Mouse (Mus musculus): ENCODE measurements around the gene Tagln. TPM values are rescaled to one million over a fixed set of nuclear protein-coding genes. Genes with fewer than 3 reads are reported as not detected.

Gene Tagln
- 100 to 1,000 TPM in 1 of 2 experiments, 10 to 100 TPM in 1; 37.7 to 102 TPM for total RNA-seq (2021)
- long read RNA-seq, experiment 1, transcript Tagln-201 (5 exons, 1,595 nt): major isoform, 20 of 26 reads
- long read RNA-seq, experiment 1, partial matches to known transcripts: 0 of 26 reads
- long read RNA-seq, experiment 1, other reads (novel, unspliced or antisense): 6 of 26 reads
- long read RNA-seq, experiment 2, transcript Tagln-201 (5 exons, 1,595 nt): major isoform, 7 of 13 reads
- long read RNA-seq, experiment 2, partial matches to known transcripts: 3 of 13 reads
- long read RNA-seq, experiment 2, other reads (novel, unspliced or antisense): 3 of 13 reads

DNA sequence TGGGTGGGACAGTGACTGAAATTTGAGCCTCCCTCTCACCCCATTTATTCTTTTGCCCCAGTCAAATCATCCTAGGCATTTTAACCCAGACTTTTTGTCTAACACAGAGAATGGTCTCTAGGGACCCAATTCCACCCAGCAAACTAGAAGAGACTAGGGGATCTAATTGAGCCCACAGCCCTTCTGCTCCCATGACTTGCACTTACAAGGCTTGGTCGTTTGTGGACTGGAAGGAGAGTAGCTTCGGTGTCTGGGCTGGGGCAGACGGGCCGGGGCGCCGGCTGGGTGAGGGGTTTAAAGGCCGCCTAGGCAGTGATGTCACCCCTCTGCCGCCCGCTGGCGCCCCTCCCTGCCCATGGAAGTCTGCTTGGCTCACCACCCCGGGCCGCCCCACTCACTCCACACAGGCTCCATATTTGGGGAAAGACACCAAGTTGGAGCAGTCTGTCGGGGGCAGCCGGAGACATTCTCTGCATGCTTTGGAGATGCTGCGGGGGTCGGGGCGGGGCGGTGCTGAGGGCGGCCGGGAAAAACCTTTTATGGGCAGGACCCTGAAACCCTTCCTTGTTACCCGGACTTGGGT is at the start of gene Tagln:
Tagln (minus strand) TSS at position 431 of the 583 bp plus-strand sequence.
- DNase-seq: no peak

DNA sequence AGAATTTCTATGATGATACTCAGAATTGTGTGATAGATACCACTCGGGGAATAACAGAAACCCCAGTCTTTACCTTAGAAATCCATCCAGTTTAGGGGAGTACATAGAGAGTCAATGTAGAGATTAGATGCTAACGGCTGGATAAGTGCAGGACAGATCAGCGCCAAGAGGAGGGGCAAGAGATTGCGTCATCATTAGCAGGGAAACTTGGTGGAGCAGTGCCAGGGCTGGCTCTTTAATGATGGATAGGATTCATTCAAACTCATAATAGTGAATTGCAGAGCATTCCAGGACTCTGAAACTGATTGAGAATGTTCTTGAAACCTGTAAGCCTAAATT is 49.3 kb upstream of the Tagln start:
- DNase-seq: peak; percentile 44

DNA sequence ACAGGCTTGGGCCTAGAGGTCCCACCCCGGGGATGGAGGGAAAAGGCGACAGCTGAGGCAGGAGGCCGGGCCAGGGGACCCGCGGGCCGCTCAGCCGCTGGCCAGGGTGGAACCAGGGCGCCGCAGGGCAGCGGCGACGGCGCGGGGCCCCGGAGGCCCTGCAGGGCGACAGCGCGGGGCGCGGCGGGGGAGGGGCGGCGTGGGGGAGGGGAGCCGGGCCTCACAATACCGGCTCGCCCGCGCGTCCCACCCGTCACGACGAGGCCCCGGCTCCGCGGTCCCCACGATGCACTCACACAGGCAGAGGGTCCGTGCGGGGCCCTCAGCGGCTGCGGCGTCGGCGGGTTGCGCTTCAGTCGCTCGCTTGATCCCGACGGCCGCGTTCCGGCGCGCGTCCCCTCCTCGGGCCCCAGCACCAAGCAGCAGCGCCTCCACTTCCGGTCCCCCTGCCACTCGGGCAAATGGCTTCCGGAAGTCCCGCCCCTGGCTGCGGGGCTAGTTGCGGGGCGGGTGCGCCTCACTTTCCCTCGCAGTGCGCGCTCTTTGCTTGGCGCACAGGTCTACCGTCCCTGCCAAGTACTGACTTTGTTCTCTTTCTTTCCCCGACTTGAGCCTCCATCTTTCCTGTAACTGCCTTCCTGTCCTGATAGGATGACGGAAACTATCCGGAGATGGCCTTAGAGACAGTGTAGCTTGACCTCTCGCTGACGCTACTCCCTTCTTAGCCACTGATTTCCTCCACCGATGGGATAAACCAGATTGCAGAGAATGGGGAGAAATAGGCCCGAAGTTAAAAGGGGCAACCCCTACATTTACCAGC is 48.8 kb upstream of the Tagln start:
- peak; percentile 87 for DNase-seq

DNA sequence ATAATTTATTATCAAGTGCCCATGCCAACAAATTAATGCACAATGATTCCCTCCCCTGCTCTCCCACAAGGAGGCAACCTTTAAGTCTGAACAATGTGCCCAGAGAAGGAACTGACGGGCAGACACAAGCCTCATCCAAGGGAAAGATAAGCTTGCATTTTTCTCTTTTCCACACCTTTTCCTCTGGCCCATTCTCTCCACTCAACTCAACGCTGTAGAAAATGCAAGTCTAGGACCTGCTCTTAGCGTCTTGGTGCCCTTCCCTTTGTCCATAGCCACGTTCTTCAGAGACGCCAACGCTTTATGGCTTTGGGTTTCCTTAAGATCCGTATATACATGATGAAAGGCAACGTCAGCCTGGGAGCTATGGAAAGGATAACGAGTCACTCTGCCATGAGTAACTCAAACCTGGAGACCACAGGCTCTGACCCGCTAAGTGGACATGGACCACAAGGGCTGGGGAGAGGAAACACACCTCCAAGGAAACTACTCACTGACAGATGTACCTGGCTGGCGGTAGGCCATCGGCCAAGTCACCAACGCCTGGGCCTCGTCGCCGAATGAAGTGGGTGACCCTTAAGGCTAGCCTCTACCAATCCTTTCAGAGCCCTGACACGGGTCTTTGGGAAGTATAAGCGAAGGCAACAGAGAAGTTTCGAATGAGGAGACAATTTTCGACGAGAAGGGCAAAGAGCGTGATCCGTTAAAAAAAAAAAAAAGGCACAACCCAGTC is 48.0 kb upstream of the Tagln start:
- DNase-seq: no peak

DNA sequence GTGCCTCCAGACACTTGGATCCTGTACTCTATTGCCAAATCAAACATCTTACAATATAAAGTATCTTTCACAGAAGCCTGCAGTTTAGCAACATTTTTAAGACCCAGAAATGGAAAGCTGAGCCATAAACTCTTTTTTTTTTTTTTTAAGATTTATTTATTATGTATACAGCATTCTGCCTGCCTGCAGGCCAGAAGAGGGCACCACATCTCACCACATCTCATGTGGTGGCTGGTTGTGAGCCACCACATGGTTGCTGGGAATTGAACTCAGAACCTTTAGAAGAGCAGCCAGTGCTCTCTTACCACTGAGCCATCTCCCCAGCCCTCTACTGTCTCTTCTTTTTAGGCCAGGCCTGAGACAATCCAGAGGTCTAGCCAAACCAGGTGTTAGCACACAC is 45.5 kb upstream of the Tagln start:
- no peak for DNase-seq

DNA sequence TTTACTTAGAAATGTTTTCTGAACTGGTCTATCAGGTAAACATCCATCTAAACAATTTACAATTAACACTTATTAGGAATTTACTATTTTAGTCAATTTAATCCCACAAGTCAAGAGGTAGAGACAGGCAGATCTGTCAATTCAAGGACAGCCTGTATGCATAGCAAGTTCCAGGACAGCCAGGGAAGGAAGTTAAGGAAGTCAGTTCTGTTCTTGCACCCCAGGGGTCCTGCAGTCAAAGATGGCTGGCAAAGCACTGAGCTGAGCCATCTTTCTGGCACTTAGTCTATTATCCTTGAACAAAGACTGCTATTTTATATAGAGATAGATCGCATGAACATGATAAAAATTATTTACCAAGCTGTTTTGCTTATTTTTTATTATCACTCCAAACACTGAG is 44.8 kb upstream of the Tagln start:
- DNase-seq: no peak

DNA sequence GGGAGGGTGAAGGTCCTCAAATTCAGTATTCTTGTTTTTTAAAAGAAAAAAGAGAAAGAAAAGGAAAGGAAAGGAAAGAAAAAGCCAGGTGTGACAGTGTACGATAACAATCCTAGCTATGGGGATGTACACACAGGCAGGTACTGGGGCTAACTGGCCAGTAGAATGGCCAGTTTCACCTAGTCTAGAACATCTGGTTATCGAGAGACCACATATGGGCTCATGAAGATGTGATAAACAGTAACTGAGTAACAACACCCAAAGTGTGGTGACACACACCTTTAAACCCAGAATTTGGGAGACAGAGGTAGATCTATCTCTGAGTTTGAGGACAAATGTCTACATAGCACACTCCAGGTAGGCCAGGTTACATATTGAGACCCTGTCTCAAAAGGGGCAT is 43.9 kb upstream of the Tagln start:
- no peak for DNase-seq

DNA sequence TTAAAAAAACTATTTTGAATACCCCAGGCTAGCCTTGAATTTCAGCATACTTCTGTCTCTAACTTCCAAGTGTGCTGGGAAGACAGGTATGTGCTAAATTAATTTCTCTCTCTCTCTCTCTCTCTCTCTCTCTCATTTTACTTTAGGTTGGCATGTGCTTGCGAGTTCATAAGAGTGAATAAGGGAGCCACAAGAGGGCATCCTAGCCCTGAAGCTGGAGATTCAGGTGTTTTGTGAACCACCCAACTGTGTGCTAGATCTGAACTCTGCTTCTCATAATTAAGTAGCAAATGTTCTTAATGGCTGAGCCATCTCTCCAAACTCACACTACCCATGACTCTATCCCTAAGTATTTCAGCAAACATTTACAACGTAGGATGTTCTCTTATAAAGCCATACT is 41.0 kb upstream of the Tagln start:
- DNase-seq: no peak

DNA sequence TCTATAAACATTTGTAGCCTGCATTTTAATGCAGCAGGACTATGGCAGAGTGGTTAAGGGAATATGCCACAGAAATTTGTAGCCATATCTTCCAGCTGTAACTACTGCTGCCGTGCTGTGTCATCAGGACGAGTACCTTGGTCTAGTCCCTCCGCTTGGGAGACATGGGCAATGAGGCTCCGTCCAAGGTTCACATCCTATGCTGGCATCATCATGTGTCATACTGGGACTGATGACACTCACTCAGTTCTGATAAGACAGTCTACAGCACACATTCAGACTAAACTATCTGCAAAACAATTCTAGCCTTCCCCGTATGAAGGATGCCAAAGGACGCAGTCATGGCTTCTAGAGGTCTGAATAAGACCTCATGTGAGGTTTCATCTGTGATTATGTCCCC is 27.7 kb upstream of the Tagln start:
- no peak for DNase-seq

DNA sequence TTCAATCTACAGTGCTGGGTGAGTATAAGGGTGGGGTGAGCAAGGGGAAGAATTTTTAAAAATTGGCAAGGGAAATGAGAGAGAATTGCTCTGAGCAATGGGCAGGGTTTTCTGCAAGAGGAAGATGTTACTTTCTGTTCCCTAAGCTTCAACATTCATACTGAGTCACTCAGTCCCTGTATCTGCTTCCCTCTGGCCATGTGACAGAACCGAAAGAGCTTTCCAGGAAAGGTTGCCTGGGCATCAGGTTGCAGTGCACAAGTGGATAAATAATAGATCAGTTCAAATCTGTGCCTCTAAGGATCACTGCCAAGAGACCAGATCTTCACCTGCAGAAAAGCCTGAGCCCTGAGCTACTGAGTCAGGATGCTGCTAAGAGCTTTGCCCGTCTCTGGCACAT is 26.0 kb upstream of the Tagln start:
- DNase-seq: no peak

DNA sequence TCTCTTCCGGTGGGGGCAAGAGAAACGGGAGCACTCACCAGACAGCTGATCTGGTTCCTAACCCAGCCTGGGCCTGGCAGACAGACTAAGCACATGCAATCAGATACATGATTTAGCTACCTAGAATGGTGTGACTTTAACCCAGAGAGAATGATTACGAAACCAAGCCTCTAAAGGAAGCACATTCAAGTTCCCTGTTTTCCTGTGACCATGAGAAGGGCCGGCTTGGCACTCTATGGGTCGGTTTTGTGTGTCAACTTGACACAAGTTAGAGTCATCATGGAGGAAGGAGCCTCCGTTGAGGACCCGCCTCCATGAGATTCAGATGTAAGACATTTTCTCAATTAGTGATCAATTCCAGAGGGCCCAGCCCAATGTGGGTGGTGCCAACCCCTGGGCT is 23.8 kb upstream of the Tagln start:
- DNase-seq: no peak

DNA sequence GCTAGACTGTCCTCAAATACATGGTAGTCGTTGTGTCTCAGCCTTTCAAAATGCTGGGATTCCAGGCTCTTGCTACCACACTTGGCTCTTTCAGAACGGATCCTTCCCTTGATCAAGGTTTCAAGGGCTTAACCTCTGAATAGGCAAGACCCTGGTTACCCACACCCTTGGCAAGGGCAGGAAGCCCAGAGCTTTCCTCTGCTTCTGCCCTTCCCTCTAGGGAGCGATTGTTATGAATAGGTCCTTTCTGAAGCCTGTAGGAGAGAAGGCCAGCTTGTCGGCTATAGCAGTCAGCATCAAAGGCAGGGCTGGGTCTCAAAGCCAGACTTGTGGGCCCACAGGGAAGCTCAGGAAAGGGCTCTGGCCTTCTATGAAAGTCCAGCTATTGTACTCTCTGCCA is 23.0 kb upstream of the Tagln start:
- no peak for DNase-seq

DNA sequence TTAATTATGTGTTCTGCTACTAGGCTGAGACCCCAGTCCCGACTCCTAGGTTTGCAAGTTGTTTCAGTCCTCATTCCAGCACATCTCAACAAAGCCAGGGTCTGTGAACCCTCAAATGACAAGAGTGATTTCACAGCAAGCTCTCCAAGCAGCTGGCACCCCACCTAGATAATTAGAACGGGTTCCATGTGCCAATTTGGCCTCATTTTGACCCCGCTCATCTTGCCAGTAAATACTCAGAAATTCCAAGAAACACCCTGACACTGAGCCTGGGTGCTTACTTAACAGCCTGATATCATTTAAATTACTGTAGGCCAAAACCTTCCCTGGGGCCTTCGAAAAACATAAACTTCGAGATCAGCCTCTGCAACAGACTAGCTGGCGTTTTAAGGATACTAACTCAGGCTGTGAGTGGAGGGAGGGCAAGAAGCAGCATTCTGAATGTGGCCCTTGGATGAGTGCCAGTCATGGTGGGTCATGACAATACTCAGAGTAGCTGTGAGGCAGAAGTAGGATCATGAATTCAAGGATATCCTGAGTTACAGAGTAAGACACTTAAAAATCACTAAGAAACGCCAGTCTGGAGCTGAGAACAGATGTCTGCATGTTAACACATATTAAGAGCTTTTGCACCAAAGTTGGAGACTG is 22.3 kb upstream of the Tagln start:
- no peak for DNase-seq

DNA sequence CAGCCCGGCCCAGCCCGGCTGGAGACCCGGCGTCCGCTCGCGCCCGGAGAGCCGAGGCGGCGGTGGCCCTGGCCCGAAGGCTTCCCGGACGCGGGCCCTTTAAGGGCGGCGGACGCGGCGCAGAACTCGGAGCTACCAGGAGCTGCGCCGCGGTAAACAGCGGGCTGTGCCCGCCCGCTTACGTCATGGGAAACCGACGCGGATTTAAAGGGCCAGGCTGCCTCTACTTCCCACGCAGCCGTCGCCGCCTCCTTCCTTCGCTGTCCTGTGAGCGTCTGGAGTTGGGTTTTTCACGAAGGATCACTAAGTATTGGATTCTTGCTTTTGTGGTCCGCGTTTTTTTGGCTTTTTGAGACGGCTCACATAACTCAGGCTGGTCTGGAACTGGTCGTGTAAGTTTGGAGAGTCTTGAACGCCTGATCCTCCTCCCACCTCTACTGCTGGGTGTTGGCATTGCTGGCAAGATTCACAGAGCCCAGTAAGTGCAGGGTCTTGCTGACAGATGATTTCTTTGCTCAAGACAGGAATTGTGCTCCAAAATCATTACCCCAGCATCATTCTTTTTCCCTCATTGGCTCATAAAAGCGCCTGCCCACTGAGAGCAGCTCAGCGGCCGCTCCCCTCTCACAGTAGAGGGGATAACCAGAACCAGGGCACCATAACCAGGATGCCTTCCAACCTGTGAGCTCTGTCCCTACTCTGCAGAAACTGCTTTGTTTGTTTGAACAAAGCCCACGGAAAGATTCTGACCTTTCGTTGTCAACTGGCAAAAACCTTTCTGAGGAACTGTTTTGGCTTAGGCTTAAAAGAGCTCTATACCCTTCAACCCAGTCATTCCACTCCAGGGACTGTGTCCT is 19.5 kb upstream of the Tagln start, which contains the start of gene Sidt2:
Sidt2 (minus strand) TSS at position 152 of the 857 bp plus-strand sequence.
- peak; percentile 88 for DNase-seq

DNA sequence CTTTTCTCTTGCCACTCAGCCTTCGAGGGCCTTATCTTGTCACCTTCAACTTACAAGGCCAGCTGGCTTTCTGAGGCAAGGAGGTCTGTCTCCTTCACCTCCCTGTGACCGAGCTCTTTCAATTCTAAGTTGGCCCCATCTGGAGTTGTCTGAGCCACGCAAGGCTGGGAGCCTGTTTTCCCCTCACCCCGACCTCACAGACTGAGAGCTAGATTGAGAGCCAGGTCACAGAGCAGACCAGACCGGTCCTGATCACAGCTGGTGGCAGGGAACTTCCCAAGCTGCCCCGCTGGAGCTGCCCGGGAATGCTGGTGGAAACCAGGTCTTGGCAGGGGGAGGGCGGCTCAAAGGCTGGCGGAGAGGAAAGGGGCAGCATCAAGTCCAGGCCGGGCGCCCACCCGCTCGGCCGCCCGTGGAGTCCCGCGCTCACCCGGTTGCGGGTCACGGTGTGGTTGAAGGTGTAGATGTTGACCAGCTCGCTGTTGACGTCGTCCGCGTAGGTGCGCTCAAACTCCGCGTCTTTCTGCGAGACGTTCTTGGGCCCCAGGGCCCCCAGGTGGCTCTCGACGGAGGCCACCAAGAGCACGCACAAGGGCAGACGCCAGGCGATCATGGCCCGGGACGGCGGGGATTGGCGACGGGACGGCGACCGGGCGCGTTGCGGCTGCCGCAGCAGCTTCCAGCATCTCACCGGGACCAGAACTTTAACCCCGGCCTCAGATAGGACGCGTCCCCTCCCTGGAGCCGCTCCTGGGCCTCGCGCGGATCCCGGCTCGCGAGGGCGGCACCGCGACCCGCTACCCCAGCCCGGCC is 18.6 kb upstream of the Tagln start:
- peak; percentile 48 for DNase-seq

DNA sequence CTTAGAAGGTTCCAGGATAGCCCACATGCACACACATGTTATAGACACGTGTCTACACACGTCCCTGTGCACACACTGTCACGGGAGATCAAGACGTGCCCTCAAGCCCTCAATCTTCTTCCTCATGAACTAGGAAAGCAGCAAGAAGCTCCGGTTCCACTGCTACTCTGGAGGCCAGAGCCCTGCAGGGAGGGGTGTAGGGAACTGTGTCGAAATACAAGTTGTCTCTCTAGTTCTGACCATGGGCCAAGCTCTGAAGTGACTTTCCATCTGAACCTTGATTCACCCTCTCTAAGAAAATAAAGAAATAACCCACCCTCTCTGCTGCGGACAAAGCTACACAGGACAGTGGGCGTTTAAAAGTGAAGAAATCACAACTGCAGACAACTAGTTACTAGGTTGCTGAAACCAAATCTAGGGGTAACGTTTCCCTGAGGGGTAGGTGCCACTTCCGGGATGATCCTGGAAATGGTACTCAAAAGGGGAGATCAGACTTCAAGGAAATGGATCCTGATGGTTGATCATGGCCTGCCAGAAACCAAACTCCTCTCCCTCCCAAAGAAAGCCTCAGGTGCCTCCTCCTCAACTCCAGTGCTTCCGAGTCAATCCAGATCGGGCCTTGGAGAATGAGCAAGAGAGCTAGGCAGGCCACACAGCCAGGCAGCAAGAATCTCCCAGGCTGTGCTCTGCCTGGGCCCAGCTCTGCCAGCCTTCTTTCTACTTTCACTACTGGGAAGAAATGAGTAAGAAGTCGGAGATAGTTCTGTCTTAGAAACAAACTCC is 17.8 kb upstream of the Tagln start:
- DNase-seq: peak; percentile 9

DNA sequence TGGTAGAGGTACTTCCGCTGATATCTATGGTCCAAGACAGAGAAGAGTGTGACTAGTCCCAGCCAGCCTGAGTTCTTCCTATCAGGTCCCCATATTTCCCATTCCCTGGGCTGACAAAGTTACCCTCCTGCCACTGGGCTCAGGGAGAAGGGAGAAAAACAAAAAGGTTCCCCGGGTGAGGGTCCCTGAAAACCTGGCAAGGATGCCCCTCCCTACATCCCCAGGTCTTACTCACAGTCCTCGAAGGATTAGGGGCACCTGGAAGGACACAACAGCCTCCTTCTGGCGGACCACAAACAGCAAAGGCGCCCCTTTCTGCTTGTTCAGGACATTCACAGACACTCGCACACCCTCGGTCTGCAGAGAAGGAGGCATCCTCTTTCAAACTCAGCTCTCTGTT is 17.0 kb upstream of the Tagln start:
- no peak for DNase-seq

DNA sequence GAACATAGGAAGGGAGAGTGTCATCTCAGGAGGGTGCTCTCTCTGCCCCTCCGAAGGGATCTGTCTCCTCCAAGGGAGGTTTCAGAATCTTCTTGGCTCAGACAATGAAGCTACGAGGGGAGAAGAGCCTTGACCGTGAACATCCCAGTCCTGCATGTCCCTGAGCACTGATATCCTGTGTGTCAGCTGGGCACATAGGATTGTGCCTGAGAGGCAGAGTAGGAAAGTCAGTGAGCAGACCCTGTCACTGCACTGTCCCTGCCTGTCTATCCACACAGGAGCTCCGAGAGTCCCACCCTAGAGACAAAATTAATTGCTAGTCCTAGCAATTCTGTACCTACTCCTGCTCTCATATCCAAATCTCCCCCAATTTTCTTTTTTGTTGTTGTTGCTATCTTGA is 16.2 kb upstream of the Tagln start:
- no peak for DNase-seq

DNA sequence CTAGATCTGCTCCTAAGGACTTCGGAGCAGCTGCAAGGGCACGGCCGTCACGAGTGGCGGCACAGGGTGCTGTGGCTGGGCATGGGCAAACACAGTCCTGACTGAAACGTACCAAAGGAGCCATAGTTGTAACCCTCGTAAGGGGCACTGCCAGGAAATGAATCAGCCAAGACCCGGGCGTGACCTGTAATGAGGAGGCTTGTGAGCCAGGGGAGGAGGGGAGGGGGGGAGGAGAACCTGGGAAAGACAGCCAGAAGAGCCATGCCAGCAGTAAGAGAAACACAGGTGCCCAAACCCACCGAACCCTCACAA is 11.0 kb upstream of the Tagln start:
- DNase-seq: no peak
